Mouse (Mus musculus): ENCODE results near the gene Lrrc37a. TPM values are rescaled to one million over a fixed set of nuclear protein-coding genes. Genes with fewer than 3 reads are reported as not detected.
"Not testable (repeated sequence)": the region's sequence is repeated elsewhere in the genome, so short reads cannot be mapped to it uniquely, and the experiment has no call there.

Lrrc37a gene
- total RNA-seq (2022), result not detected

GRCm38 (mm10) chr11:103504497-103504896 lies at the start of gene Lrrc37a:
Lrrc37a (minus strand) TSS chr11:103504597.
- no peak for DNase-seq

- DNase-seq, result not testable (repeated sequence)
Measured at GRCm38 (mm10) chr11:103534973-103535372, 30.6 kb upstream of the Lrrc37a start.

GRCm38 (mm10) chr11:103512111-103512510 lies 7.7 kb upstream of the Lrrc37a start:
- peak; percentile 1 for DNase-seq

GRCm38 (mm10) chr11:103464443-103464842 lies 40.0 kb downstream of the Lrrc37a start:
- no peak for DNase-seq

GRCm38 (mm10) chr11:103451105-103451504 lies 53.3 kb downstream of the Lrrc37a start:
- not testable (repeated sequence) for DNase-seq

- not testable (repeated sequence) for DNase-seq
Measured at GRCm38 (mm10) chr11:103449721-103450120, 54.7 kb downstream of the Lrrc37a start.

GRCm38 (mm10) chr11:103443678-103444077 lies 60.7 kb downstream of the Lrrc37a start:
- DNase-seq, result no peak

- no peak for DNase-seq
Measured at GRCm38 (mm10) chr11:103436282-103436681, 68.1 kb downstream of the Lrrc37a start.

- no peak for DNase-seq
Measured at GRCm38 (mm10) chr11:103425031-103425430, 79.4 kb downstream of the Lrrc37a start.

- DNase-seq, result no peak
Measured at GRCm38 (mm10) chr11:103419667-103420066, 84.7 kb downstream of the Lrrc37a start.

- no peak for DNase-seq
Measured at GRCm38 (mm10) chr11:103419226-103419625, 85.2 kb downstream of the Lrrc37a start.

- no peak for DNase-seq
Measured at GRCm38 (mm10) chr11:103413516-103413915, 90.9 kb downstream of the Lrrc37a start.

GRCm38 (mm10) chr11:103412950-103413423 lies 91.4 kb downstream of the Lrrc37a start:
- no peak for DNase-seq

GRCm38 (mm10) chr11:103411981-103412949 lies 92.1 kb downstream of the Lrrc37a start, which contains the start of gene Plekhm1:
Plekhm1 (minus strand) TSS chr11:103412687.
- DNase-seq, result peak; percentile 94

GRCm38 (mm10) chr11:103411301-103411700 lies 93.1 kb downstream of the Lrrc37a start:
- DNase-seq, result no peak

GRCm38 (mm10) chr11:103408880-103409279 lies 95.5 kb downstream of the Lrrc37a start:
- DNase-seq, result no peak

GRCm38 (mm10) chr11:103407136-103407535 lies 97.3 kb downstream of the Lrrc37a start:
- DNase-seq, result not testable (repeated sequence)

- no peak for DNase-seq
Measured at GRCm38 (mm10) chr11:103406551-103406950, 97.8 kb downstream of the Lrrc37a start.

- DNase-seq, result no peak
Measured at GRCm38 (mm10) chr11:103405814-103406213, 98.6 kb downstream of the Lrrc37a start.

GRCm38 (mm10) chr11:103404618-103405017 lies 99.8 kb downstream of the Lrrc37a start:
- no peak for DNase-seq

GRCm38 (mm10) chr11:103403776-103404175 lies 100.6 kb downstream of the Lrrc37a start:
- no peak for DNase-seq

GRCm38 (mm10) chr11:103402738-103403137 lies 101.7 kb downstream of the Lrrc37a start:
- DNase-seq, result no peak

- peak; percentile 39 for DNase-seq
Measured at GRCm38 (mm10) chr11:103402198-103402597, 102.2 kb downstream of the Lrrc37a start.
